Mouse (Mus musculus) forebrain, embryonic 11.5 days (tissue): Measurements from ENCODE around the gene Mcpt8. TPM values are rescaled to one million over a fixed set of nuclear protein-coding genes. Genes with fewer than 3 reads are reported as not detected.
"Not testable (repeated sequence)": the region's sequence is repeated elsewhere in the genome, so short reads cannot be mapped to it uniquely, and the experiment has no call there.

Experiments
- ATAC-seq: fragments of 200-750 bp; cut with Nextera tagmentation; replicated peaks from 2 replicates; pipeline ENCODE4 v1.8.0; 2017; ENCODE audit warnings: moderate TSS enrichment; ENCODE audit not compliant: low FRiP score
- DNase-seq: peaks from one replicate; pipeline ENCODE4 v3.0.0-alpha.2; 2017; ENCODE audit warnings: low spot score
- H3K27ac ChIP-seq: fragments of 300-500 bp; sonication (generic); 2 replicates; pipeline ENCODE4 v1.5.1; 2014; ENCODE audit warnings: low read depth, low read length
- H3K27me3 ChIP-seq: fragments of 300-500 bp; sonication (generic); 2 replicates; pipeline ENCODE4 v1.6.1; 2014; ENCODE audit warnings: mild to moderate bottlenecking, low read length, mixed read lengths; ENCODE audit not compliant: control insufficient read depth, insufficient read depth
- H3K36me3 ChIP-seq: fragments of 300-500 bp; sonication (generic); 2 replicates; pipeline ENCODE4 v1.6.1; 2014; ENCODE audit warnings: mild to moderate bottlenecking, low read length, moderate library complexity, mixed read lengths; ENCODE audit not compliant: control insufficient read depth, insufficient read depth
- H3K4me1 ChIP-seq: fragments of 300-500 bp; sonication (generic); replicated peaks from 2 replicates; pipeline ENCODE4 v1.6.1; 2014; ENCODE audit warnings: low read length, mixed read lengths; ENCODE audit not compliant: control insufficient read depth, insufficient read depth
- H3K4me2 ChIP-seq: fragments of 300-500 bp; sonication (generic); 2 replicates; pipeline ENCODE4 v1.6.1; 2014; ENCODE audit warnings: low read depth, mild to moderate bottlenecking, low read length, moderate library complexity, mixed read lengths; ENCODE audit not compliant: severe bottlenecking
- H3K4me3 ChIP-seq: fragments of 300-500 bp; sonication (generic); 2 replicates; pipeline ENCODE4 v1.5.1; 2014; ENCODE audit warnings: low read depth, low read length
- H3K9ac ChIP-seq: fragments of 300-500 bp; sonication (generic); 2 replicates; pipeline ENCODE4 v1.6.1; 2014; ENCODE audit warnings: low read length
- H3K9me3 ChIP-seq: fragments of 300-500 bp; sonication (generic); 2 replicates; pipeline ENCODE4 v1.6.1; 2016; ENCODE audit warnings: low read length, mixed read lengths; ENCODE audit not compliant: control insufficient read depth
- WGBS: fragments of 180-500 bp; shearing (Covaris S2); extraction: QIAGEN DNeasy Blood & Tissue Kit; methylation state at CpG from one replicate; pipeline ENCODE4 v1.1.7; 2014; 5-methylcytosine and 5-hydroxymethylcytosine counted together
- polyA plus RNA-seq: library from polyadenylated mRNA; unstranded; fragments of >200 nt; fragmentation: Nextera tagmentation; extraction: Ambion mirVana; gene quantifications from 2 replicates; pipeline ENCODE4 v1.2.1, GENCODE M21; 2014

Gene Mcpt8
- polyA plus RNA-seq, result not detected in 2 replicates

DNA sequence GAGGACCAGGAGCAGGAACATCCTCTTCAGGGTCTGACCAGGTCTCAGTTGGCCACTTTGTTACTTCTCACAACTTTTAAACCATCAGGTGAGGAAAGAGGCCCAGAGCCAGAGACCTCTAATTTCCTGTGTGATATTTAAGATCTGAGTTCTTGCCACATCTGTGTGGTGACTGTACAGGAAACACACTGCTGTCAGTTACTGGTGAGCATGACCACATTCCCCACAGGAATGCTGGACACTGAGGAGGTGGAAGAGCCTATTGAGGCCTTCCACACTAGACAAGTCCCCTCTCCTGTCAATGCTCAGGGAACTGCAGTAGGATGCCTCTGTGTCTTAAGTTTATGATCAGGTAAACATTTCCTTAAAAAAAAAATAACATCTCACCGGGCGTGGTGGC is at the start of gene Mcpt8:
Gene Mcpt8, minus strand, starts transcription at position 107 of the 400 bp plus-strand sequence.
- DNase-seq (no peak), ATAC-seq (no peak)
- no peaks in the 10 kb centered on the region for H3K9me3 ChIP-seq
- H3K4me3 ChIP-seq, result no peak within 1 kb of the TSS
- no peak within 1 kb of the TSS for H3K9ac ChIP-seq
- H3K4me2 ChIP-seq, result no peak within 1 kb of the TSS
- no peaks in the 10 kb centered on the region for H3K4me1 ChIP-seq
- no peak within 1 kb of the TSS for H3K27ac ChIP-seq
- H3K36me3 ChIP-seq, result no peaks in the 10 kb centered on the region
- WGBS, result 95% methylated on average over 2 of the region's 2 CpGs
- no peaks in the 10 kb centered on the region for H3K27me3 ChIP-seq

DNA sequence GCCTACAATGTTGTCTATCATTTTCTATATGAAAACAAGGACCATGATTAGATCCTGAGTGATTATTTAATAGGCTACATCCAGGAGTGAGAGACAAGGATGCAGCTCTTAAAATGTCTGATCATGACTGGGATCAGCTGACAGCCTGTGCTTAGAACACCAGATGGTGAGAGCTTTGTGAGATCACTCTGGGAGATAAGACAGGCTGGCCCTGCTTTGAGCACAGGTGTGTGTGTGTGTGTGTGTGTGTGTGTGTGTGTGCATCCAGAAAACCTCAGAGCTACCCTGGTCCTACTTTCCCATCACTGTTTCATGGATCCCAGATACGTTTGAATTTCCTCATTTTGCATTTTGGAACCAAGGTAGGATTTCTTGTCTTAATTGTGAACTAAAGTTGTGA is 48.6 kb upstream of the Mcpt8 start:
- H3K4me1 ChIP-seq, H3K27ac ChIP-seq, H3K4me2 ChIP-seq, H3K4me3 ChIP-seq, H3K36me3 ChIP-seq, H3K9me3 ChIP-seq, H3K27me3 ChIP-seq, H3K9ac ChIP-seq, DNase-seq, ATAC-seq: not testable (repeated sequence)
- WGBS, result 91% methylated on average over 1 of the region's 1 CpGs

DNA sequence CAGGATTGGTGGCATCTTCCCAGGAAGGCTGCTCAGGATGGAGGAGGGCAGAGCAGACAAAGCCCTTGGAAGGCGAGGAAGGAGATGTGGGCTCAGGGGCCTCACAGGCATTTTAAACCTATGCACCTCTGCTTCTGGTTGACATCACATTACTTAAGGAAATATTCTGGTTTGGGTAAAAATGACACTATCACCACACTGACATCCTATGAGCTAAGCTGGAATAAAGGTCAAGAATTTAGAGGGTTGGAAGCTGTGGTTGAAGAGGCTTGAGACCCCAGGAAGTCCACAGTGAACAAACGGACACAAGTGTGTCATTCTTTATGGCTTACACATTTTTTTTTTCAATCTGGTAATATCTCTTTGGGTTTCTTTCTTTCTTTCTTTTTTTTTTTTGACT is 47.4 kb upstream of the Mcpt8 start, which contains the start of gene Gzmd:
Gene Gzmd, minus strand, starts transcription at position 101 of the 400 bp plus-strand sequence.
- not testable (repeated sequence) for H3K9me3 ChIP-seq, H3K4me3 ChIP-seq, H3K27me3 ChIP-seq, H3K27ac ChIP-seq, ATAC-seq, H3K4me1 ChIP-seq, H3K36me3 ChIP-seq, DNase-seq, H3K9ac ChIP-seq, H3K4me2 ChIP-seq
- WGBS, result 86% methylated on average over 2 of the region's 2 CpGs

DNA sequence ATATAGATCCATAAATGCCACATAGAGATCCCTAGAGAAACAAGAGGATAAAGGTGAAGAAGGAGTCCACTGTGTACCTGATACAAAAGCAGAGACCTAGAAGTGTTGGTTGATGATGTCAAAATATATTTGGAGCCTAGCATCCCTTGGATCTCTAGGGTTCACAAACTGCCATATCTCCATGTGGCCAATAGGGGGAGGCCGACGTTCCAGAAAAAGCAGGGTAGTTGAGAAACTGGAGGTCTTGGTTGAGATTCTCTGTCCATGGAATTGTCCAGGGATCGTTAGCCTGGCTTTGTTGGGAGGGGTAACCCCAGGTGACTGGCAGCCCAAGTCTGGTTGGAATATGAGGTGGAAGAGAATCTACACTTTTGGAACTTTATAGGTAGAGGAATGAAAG is 43.3 kb upstream of the Mcpt8 start:
- Histone ChIP-seq H3K4me2 (no peak overlapping the region), H3K4me3 (no peak overlapping the region), H3K9me3 (no peaks in the 10 kb centered on the region), H3K4me1 (no peaks in the 10 kb centered on the region), H3K27me3 (no peaks in the 10 kb centered on the region), H3K36me3 (no peaks in the 10 kb centered on the region), H3K9ac (no peak overlapping the region), H3K27ac (no peak overlapping the region)
- 44% methylated on average over 3 of the region's 3 CpGs for WGBS
- ATAC-seq, result no peak
- no peak for DNase-seq

DNA sequence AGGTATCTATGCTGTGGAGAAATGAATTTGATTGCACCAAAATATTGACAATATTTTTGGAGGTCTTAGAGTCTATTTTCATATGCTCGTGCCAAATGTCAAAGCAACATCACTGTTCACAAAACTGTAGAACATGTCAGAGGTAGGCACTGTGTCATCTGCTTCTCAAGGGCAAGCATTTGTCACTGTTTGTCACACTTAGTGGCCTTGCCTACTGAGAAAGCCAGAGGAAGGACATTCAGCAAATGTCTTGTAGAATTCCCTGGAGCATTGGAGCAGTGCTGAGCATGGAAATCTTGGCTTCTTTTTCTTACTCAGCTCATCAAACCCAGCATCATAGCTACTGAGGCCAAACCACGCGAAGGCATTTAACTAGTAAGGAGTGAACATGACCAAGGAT is 38.4 kb upstream of the Mcpt8 start:
- no peak for DNase-seq
- WGBS, result 76% methylated on average over 3 of the region's 3 CpGs
- ATAC-seq, result no peak

DNA sequence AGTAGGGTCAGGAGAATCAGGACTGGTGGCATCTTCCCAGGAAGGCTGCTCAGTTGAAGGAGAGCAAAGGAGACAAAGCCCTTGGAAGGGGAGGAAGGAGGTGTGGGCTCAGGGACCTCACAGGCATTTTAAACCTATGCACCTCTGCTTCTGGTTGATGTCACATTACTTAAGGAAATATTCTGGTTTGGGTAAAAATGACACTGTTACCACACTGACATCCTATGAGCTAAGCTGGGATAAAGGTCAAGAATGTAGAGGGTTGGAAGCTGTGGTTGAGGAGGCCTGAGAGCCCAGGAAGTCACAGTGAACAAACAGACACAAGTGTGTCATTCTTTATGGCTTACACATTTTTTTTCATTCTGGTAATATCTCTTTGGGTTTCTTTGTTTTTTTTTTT is 35.5 kb upstream of the Mcpt8 start, which contains the start of gene Gzme:
Gene Gzme, minus strand, starts transcription at position 101 of the 400 bp plus-strand sequence.
- ATAC-seq (no peak), DNase-seq (no peak)
- Histone ChIP-seq H3K9me3 (no peaks in the 10 kb centered on the region), H3K4me3 (no peak within 1 kb of the TSS), H3K36me3 (no peaks in the 10 kb centered on the region), H3K4me2 (no peak within 1 kb of the TSS), H3K9ac (no peak within 1 kb of the TSS), H3K27ac (no peak within 1 kb of the TSS), H3K4me1 (no peaks in the 10 kb centered on the region), H3K27me3 (no peaks in the 10 kb centered on the region)

More for the DNA sequence above, 38.4 kb upstream of the Mcpt8 start:
- Histone ChIP-seq H3K4me3 (no peak overlapping the region), H3K9ac (no peak overlapping the region), H3K4me2 (no peak overlapping the region), H3K36me3 (no peaks in the 10 kb centered on the region), H3K27me3 (no peaks in the 10 kb centered on the region), H3K4me1 (no peaks in the 10 kb centered on the region), H3K9me3 (no peaks in the 10 kb centered on the region), H3K27ac (no peak overlapping the region)

DNA sequence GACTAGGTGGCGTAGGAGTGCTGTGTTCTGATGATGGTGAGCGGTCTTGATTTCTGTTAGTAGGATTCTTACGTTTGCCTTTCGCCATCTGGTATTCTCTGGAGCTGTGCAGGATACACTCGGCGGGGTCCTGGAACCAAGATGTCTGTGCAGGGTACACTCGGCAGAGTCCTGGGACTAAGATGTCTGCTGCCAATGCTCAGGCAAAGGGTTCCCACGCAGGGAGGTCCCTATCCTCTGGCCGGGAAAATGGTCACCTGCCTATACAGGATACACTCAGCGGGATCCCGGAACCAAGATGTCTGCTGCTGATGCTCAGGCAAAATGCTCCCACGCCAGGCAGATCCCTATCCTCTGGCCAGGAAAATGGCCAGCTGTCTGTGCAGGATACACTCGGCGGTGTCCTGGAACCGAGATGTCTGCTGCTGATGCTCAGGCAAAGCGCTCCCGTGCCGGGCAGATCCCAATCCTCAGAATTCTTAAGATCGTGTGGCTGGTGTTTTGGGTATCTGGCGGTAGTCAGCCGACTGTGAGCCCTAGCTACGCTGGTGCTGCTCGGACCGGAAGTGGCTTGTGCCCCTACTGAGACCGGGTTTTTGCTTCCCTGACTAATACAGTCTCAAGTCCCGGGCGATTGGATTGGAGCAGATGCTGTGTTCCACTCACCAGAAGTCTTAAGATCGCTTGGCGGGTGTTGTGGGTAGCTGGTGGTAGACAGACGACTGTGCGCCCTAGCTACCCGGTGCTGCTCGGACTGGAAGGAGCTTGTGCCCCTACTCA is 30.6 kb upstream of the Mcpt8 start:
- H3K9ac ChIP-seq, ATAC-seq, H3K36me3 ChIP-seq, H3K4me1 ChIP-seq, DNase-seq, H3K27me3 ChIP-seq, H3K4me3 ChIP-seq, H3K9me3 ChIP-seq, H3K27ac ChIP-seq, H3K4me2 ChIP-seq: not testable (repeated sequence)
- WGBS, result 92% methylated on average over 33 of the region's 33 CpGs

DNA sequence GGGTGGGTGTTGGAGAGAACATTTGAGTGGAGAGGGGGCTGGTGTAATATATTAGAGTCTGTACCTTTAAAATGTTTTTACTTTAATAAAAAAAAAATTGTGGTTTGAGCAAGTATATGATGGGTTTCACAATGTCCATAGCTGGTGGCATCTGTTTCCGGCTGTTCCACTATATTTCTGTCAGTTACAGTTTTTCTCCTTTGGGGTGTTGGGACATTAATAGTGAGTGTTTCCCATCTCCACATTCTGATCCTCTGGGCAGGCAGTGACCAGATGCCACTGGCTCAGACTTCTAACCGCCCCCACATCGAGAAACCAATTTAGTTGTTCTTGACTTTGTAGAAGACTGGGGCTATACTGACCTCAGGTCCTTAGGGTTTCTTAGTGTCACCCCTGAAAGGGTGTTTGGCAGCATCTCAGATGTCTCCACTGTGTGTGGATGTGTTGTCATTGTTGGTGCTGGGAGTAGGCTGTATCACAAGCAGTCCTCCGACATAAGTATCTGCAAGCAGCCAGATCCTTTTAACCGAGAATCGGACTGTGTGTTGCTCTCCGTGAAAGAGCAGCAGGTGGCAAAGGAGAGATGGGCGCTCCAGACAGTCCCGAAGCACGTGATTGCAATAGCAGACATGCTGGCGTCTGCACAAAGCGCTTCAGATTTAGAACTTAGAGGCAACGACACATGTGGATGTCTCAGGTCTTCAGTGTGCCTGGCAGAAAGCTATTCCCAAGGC is 20.5 kb upstream of the Mcpt8 start:
- Histone ChIP-seq H3K36me3 (no peaks in the 10 kb centered on the region), H3K4me1 (no peaks in the 10 kb centered on the region), H3K4me3 (no peak overlapping the region), H3K9ac (no peak overlapping the region), H3K27ac (no peak overlapping the region), H3K27me3 (no peaks in the 10 kb centered on the region), H3K9me3 (no peaks in the 10 kb centered on the region), H3K4me2 (no peak overlapping the region)
- WGBS, result 89% methylated on average over 13 of the region's 13 CpGs
- ATAC-seq (no peak), DNase-seq (no peak)
